Mouse (Mus musculus) limb, embryonic 14.5 days (tissue): ENCODE measurements around the gene Sema4g. TPM values are rescaled to one million over a fixed set of nuclear protein-coding genes. Genes with fewer than 3 reads are reported as not detected.

Experiments
- ATAC-seq: fragments of 200-750 bp; cut with Nextera tagmentation; 2 replicates; pipeline ENCODE4 v1.8.0; 2017; ENCODE audit warnings: low read depth, moderate number of reproducible peaks, moderate TSS enrichment; ENCODE audit not compliant: low FRiP score
- DNase-seq: peaks from one replicate; pipeline ENCODE4 v3.0.0-alpha.2; 2015; ENCODE audit warnings: low spot score
- H3K27ac ChIP-seq: fragments of 300-500 bp; sonication (generic); replicated peaks from 2 replicates; pipeline ENCODE4 v1.5.1; 2014; ENCODE audit warnings: low read depth, mild to moderate bottlenecking, low read length, moderate library complexity, mixed read lengths
- H3K27me3 ChIP-seq: fragments of 300-500 bp; sonication (generic); 2 replicates; pipeline ENCODE4 v1.6.1; 2014; ENCODE audit warnings: low read length, mixed read lengths; ENCODE audit not compliant: control insufficient read depth, insufficient read depth
- H3K36me3 ChIP-seq: fragments of 300-500 bp; sonication (generic); 2 replicates; pipeline ENCODE4 v1.6.1; 2014; ENCODE audit warnings: mild to moderate bottlenecking, low read length, moderate library complexity, mixed read lengths; ENCODE audit not compliant: control insufficient read depth, insufficient read depth
- H3K4me1 ChIP-seq: fragments of 300-500 bp; sonication (generic); 2 replicates; pipeline ENCODE4 v1.6.1; 2014; ENCODE audit warnings: antibody characterized with exemption, low read length, mixed read lengths; ENCODE audit not compliant: control insufficient read depth, insufficient read depth
- H3K4me2 ChIP-seq: fragments of 300-500 bp; sonication (generic); replicated peaks from 2 replicates; pipeline ENCODE4 v1.6.1; 2014; ENCODE audit warnings: low read depth, mild to moderate bottlenecking, low read length, moderate library complexity; ENCODE audit not compliant: severe bottlenecking
- H3K4me3 ChIP-seq: fragments of 300-500 bp; sonication (generic); replicated peaks from 2 replicates; pipeline ENCODE4 v1.5.1; 2014; ENCODE audit warnings: low read length
- H3K9ac ChIP-seq: fragments of 300-500 bp; sonication (generic); 2 replicates; pipeline ENCODE4 v1.6.1; 2014; ENCODE audit warnings: mild to moderate bottlenecking, low read depth, low read length, moderate library complexity; ENCODE audit not compliant: severe bottlenecking
- H3K9me3 ChIP-seq: fragments of 300-500 bp; sonication (generic); 2 replicates; pipeline ENCODE4 v1.6.1; 2016; ENCODE audit warnings: low read length; ENCODE audit not compliant: control insufficient read depth
- POLR2A ChIP-seq: fragments of 200-500 bp; IDR thresholded peaks from 2 replicates; pipeline ENCODE4 v1.8.0; 2012; ENCODE audit warnings: inconsistent platforms, mild to moderate bottlenecking, moderate library complexity, borderline replicate concordance; ENCODE audit not compliant: insufficient read depth, insufficient read length; ENCODE audit errors: extremely low read depth
- whole genome bisulfite sequencing: fragments of 180-500 bp; shearing (Covaris S2); extraction: QIAGEN DNeasy Blood & Tissue Kit; methylation state at CpG from one replicate; pipeline ENCODE4 v1.1.7; 2014; 5-methylcytosine and 5-hydroxymethylcytosine counted together
- polyA plus RNA-seq, 2 experiments: library from polyadenylated mRNA; depleted of rRNA in 1 of 2; stranded (reverse) in 1 of 2; unstranded in 1 of 2; fragments of >200 nt; fragmentation: Nextera tagmentation in 1 of 2; extraction: Ambion mirVana in 1 of 2; gene quantifications; 2 replicates each; pipeline versions ENCODE4 v1.2.1 to v1.2.3; 2012 to 2014

Sema4g gene
- polyA plus RNA-seq, 2 experiments, result 5.4 to 61.3 TPM

- Histone ChIP-seq H3K27me3 (no peaks in the 10 kb centered on the region), H3K36me3 (peaks cover 26% of the 10 kb centered on the region), H3K9ac (no peak overlapping the region), H3K27ac (no peak overlapping the region), H3K4me1 (peaks cover 27% of the 10 kb centered on the region), H3K4me3 (no peak overlapping the region), H3K4me2 (no peak overlapping the region), H3K9me3 (no peaks in the 10 kb centered on the region)
- no peak for ATAC-seq
- DNase-seq, result no peak
- 92% methylated on average over 4 of the region's 4 CpGs for WGBS
- no peak for TF ChIP-seq POLR2A
Observed at GRCm38 (mm10) chr19:45010646-45011045, 21.7 kb downstream of the Sema4g start.

- TF ChIP-seq POLR2A, result no peak
- H3K36me3 ChIP-seq, result peaks cover 26% of the 10 kb centered on the region
- ATAC-seq (no peak), DNase-seq (no peak)
- no peak overlapping the region for H3K4me2 ChIP-seq
- H3K27ac ChIP-seq, result no peak overlapping the region
- no peaks in the 10 kb centered on the region for H3K27me3 ChIP-seq
- H3K4me3 ChIP-seq, result no peak overlapping the region
- WGBS, result 59% methylated on average over 8 of the region's 8 CpGs
- H3K9me3 ChIP-seq, result no peaks in the 10 kb centered on the region
- peaks cover 29% of the 10 kb centered on the region for H3K4me1 ChIP-seq
- H3K9ac ChIP-seq, result no peak overlapping the region
Observed at GRCm38 (mm10) chr19:45012219-45012618, 23.3 kb downstream of the Sema4g start.

GRCm38 (mm10) chr19:45012636-45013035 lies 23.7 kb downstream of the Sema4g start:
- ATAC-seq, result no peak
- H3K27ac ChIP-seq, result peak overlapping the region; percentile 52; the same call in 1 of the 2 replicates
- no peak for TF ChIP-seq POLR2A
- peak; percentile 60 for DNase-seq
- WGBS, result 30% methylated on average over 6 of the region's 6 CpGs
- peaks cover 26% of the 10 kb centered on the region for H3K4me1 ChIP-seq
- H3K4me2 ChIP-seq, result no peak overlapping the region
- no peaks in the 10 kb centered on the region for H3K9me3 ChIP-seq
- H3K9ac ChIP-seq, result no peak overlapping the region
- H3K36me3 ChIP-seq, result peaks cover 26% of the 10 kb centered on the region
- H3K4me3 ChIP-seq, result no peak overlapping the region
- no peaks in the 10 kb centered on the region for H3K27me3 ChIP-seq

GRCm38 (mm10) chr19:45013581-45014225 lies 24.8 kb downstream of the Sema4g start:
- H3K4me2 ChIP-seq, result peak overlapping the region; percentile 96
- DNase-seq (peak; percentile 39), ATAC-seq (no peak)
- H3K9me3 ChIP-seq, result no peaks in the 10 kb centered on the region
- no peak for TF ChIP-seq POLR2A
- no peaks in the 10 kb centered on the region for H3K27me3 ChIP-seq
- H3K36me3 ChIP-seq, result peaks cover 26% of the 10 kb centered on the region
- H3K4me1 ChIP-seq, result peaks cover 28% of the 10 kb centered on the region
- H3K9ac ChIP-seq, result no peak overlapping the region
- peak overlapping the region; percentile 99 for H3K27ac ChIP-seq
- WGBS, result 30% methylated on average over 6 of the region's 6 CpGs
- no peak overlapping the region for H3K4me3 ChIP-seq

- peaks cover 35% of the 10 kb centered on the region for H3K4me1 ChIP-seq
- peaks cover 26% of the 10 kb centered on the region for H3K36me3 ChIP-seq
- H3K9ac ChIP-seq, result peak within 1 kb of the TSS; percentile 58
- H3K9me3 ChIP-seq, result no peaks in the 10 kb centered on the region
- no peak for TF ChIP-seq POLR2A
- H3K27me3 ChIP-seq, result no peaks in the 10 kb centered on the region
- H3K4me3 ChIP-seq, result peak within 1 kb of the TSS; percentile 73
- no peak for ATAC-seq
- WGBS, result 3% methylated on average over 10 of the region's 10 CpGs
- peak within 1 kb of the TSS; percentile 99 for H3K27ac ChIP-seq
- peak within 1 kb of the TSS; percentile 96 for H3K4me2 ChIP-seq
- DNase-seq, result peak; percentile 40
Observed at GRCm38 (mm10) chr19:45014335-45014971, 25.6 kb downstream of the Sema4g start, which contains the start of gene Lzts2. Lzts2 (plus strand) TSS chr19:45014414.
